Mouse (Mus musculus): ENCODE measurements at regions not wholly inside any gene's neighbourhood (a gene's known extent, or its start where the extent isn't known, plus 50 kb on each side); places are given as distances from the start of the nearest gene placed in this dataset.

DNA sequence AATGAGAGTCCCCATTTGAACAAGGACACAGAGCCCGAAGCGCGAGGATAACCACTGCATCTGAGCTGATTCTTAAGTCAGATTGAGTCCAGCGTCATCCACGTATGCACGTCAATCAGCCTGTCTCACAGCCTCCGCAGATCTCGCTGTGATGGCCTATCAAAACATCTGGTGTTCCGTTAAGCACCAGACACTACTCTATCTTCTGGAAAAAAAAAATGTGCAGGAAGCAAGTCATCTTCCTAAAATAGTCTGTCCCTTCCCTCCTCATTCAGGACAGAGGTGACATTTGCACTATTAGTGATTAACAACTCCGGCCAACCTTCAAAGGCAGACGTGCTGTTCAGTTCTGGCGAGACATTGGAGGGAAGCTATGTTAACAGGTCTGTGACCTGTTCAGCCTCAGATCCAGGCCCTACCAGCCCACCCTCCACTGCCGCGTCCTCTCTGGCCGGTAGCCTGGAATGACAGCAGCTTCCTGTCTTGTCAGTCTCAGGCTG, 81.0 kb downstream of the Cpn2 start:
- Histone ChIP-seq H3K36me3 (ENCODE audit: control insufficient read depth, insufficient read depth, low read length) (no peaks in the 10 kb centered on the region), H3K9me3 (ENCODE audit: control insufficient read depth, low read length) (no peaks in the 10 kb centered on the region), H3K4me1 (ENCODE audit: control insufficient read depth, insufficient read depth, low read length) (peaks cover 5% of the 10 kb centered on the region; the same call in 1 of the 2 replicates), H3K4me3 (ENCODE audit: low read depth, low read length) (no peak overlapping the region), H3K27me3 (ENCODE audit: control insufficient read depth, insufficient read depth, low read length) (no peaks in the 10 kb centered on the region), H3K4me2 (ENCODE audit: low read depth, low read length) (no peak overlapping the region), H3K27ac (ENCODE audit: low read depth, low read length) (no peak overlapping the region), H3K9ac (replicated peaks; ENCODE audit: low read depth, low read length) (no peak overlapping the region)
- ATAC-seq (ENCODE audit: low read depth) = no peak
- WGBS = 65% methylated on average over 15 of the region's 15 CpGs

DNA sequence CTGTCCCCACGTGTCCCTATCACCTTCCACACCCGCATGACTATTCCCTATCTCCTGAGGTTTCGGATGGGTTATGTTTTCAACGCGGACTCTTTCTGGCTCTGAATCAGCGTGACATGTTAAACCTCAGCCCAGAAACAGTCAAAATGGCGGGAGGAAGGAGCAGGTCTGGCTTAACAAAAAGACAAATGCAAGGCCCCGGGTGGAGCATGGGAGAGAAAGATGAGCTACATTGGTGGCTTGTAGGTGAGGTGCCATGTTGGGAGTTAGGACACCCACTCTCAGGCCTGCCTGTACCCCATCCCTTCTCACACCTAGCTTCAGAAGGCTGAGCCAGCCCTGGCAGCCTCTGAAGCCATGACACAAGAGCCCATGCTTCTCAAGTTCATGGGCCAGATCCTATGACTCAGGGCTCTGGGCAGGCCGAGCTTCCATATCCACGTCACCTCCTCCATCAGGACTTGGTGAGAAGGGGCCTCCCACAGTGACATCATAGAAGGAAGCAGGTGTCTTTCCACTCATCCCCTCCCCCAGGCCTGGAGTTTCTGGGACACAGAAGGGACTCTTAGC, 80.5 kb downstream of the Cpn2 start:
- WGBS = 83% methylated on average over 10 of the region's 10 CpGs
- ATAC-seq (ENCODE audit: low read depth) = no peak
- H3K27ac ChIP-seq (ENCODE audit: low read depth, low read length) = no peak overlapping the region
- H3K4me3 ChIP-seq (ENCODE audit: low read depth, low read length) = no peak overlapping the region
- peaks cover 5% of the 10 kb centered on the region; the same call in 1 of the 2 replicates for H3K4me1 ChIP-seq (ENCODE audit: control insufficient read depth, insufficient read depth, low read length)
- H3K4me2 ChIP-seq (ENCODE audit: low read depth, low read length) = no peak overlapping the region
- no peaks in the 10 kb centered on the region for H3K9me3 ChIP-seq (ENCODE audit: control insufficient read depth, low read length)
- H3K27me3 ChIP-seq (ENCODE audit: control insufficient read depth, insufficient read depth, low read length) = no peaks in the 10 kb centered on the region
- H3K36me3 ChIP-seq (ENCODE audit: control insufficient read depth, insufficient read depth, low read length) = no peaks in the 10 kb centered on the region
- H3K9ac ChIP-seq (replicated peaks; ENCODE audit: low read depth, low read length) = no peak overlapping the region

DNA sequence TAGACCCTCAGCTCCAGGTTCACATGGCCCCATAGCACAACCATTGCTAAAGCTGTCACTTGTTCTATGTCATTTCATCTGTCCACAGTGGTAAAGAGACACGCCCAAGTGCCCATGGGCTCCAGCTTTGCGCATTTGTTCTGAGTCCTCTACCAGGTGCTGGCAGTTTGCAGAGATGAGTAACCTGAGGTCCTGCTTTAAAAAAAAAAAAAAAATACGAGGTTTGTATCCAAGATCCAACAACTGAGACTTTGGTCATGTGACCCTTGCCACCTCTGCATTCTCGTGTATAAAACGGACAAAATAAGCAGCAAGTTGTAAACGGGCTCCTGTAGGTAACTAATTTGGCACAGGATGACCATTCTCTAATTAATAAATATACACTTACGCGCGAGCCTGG, 79.9 kb downstream of the Cpn2 start:
- ATAC-seq (ENCODE audit: low read depth) = no peak
- Histone ChIP-seq H3K36me3 (ENCODE audit: control insufficient read depth, insufficient read depth, low read length) (no peaks in the 10 kb centered on the region), H3K9me3 (ENCODE audit: control insufficient read depth, low read length) (no peaks in the 10 kb centered on the region), H3K4me2 (ENCODE audit: low read depth, low read length) (peak overlapping the region; percentile 73), H3K27ac (ENCODE audit: low read depth, low read length) (no peak overlapping the region), H3K4me3 (ENCODE audit: low read depth, low read length) (peak overlapping the region; percentile 32), H3K9ac (replicated peaks; ENCODE audit: low read depth, low read length) (peak overlapping the region; percentile 39; the same call in 1 of the 2 replicates), H3K4me1 (ENCODE audit: control insufficient read depth, insufficient read depth, low read length) (peaks cover 5% of the 10 kb centered on the region; the same call in 1 of the 2 replicates), H3K27me3 (ENCODE audit: control insufficient read depth, insufficient read depth, low read length) (no peaks in the 10 kb centered on the region)
- WGBS = 49% methylated on average over 9 of the region's 9 CpGs

DNA sequence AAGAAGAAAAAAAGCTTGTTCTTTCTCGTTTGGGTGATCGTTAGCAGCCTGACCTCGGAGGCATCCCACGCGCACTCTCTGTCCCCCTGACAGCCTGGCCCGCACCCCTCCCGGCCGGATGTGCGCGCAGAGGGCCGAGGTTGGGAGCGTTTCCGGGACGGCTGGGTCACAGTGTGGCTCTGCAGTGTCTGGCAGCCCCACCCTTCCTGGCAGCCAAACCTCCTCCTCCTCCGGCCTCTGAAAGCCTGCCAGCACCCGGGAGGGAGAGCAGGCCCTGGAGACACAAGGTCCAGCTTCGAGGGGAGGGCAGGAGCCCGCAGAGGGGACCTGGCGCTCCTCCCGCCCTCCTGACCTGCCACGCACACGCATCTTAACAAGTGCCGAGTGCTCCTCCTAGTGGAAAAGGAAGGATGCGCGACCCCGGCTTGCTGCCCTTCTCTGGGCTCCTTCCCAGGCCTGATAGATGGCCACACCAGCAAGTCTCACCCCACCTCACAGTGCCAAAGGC, 79.3 kb downstream of the Cpn2 start:
- no peak overlapping the region for H3K27ac ChIP-seq (ENCODE audit: low read depth, low read length)
- H3K36me3 ChIP-seq (ENCODE audit: control insufficient read depth, insufficient read depth, low read length) = no peaks in the 10 kb centered on the region
- H3K9ac ChIP-seq (replicated peaks; ENCODE audit: low read depth, low read length) = peak overlapping the region; percentile 39
- no peaks in the 10 kb centered on the region for H3K27me3 ChIP-seq (ENCODE audit: control insufficient read depth, insufficient read depth, low read length)
- 2% methylated on average over 24 of the region's 26 CpGs for WGBS
- peaks cover 5% of the 10 kb centered on the region; the same call in 1 of the 2 replicates for H3K4me1 ChIP-seq (ENCODE audit: control insufficient read depth, insufficient read depth, low read length)
- H3K4me3 ChIP-seq (ENCODE audit: low read depth, low read length) = peak overlapping the region; percentile 32
- ATAC-seq (ENCODE audit: low read depth) = peak; percentile 65
- H3K4me2 ChIP-seq (ENCODE audit: low read depth, low read length) = peak overlapping the region; percentile 73
- H3K9me3 ChIP-seq (ENCODE audit: control insufficient read depth, low read length) = no peaks in the 10 kb centered on the region

DNA sequence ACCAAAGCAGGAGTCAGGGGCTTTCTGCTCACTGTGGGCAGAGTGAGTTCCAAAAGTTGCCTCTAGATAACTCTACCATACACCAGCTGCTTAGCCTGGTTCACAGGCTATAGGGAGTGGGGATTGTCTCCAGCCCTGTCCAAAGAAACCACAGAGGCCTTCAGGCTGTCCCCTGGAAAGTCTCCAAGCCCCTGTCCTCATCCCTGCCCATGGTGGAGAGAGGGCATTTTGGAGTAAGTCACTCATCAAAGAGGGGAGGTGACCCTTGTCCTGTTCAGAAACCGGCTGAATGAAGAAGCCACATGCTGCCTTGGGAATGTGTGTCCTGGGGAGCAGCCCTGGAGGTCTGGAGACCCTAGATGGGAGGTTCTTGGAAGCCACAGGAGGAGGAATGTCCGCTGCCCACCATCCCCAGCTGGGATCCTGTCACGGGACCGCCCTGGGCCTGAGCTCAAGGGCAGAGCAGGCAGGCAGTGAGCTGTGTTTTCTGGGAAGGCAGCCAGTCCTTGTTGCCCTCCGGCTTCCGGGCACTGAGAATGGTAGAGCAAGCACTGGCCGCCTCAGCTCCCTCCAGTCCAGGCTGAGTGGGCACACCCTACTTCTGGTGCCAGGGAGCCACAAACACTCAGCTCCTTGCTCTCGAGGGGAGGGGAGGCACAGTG, 78.4 kb downstream of the Cpn2 start:
- WGBS = 59% methylated on average over 8 of the region's 8 CpGs
- ATAC-seq (ENCODE audit: low read depth) = no peak; the same call in 1 of the 2 replicates
- H3K27ac ChIP-seq (ENCODE audit: low read depth, low read length) = no peak overlapping the region
- no peaks in the 10 kb centered on the region for H3K9me3 ChIP-seq (ENCODE audit: control insufficient read depth, low read length)
- no peaks in the 10 kb centered on the region for H3K27me3 ChIP-seq (ENCODE audit: control insufficient read depth, insufficient read depth, low read length)
- H3K4me1 ChIP-seq (ENCODE audit: control insufficient read depth, insufficient read depth, low read length) = peaks cover 5% of the 10 kb centered on the region; the same call in 1 of the 2 replicates
- no peak overlapping the region for H3K4me3 ChIP-seq (ENCODE audit: low read depth, low read length)
- no peak overlapping the region for H3K9ac ChIP-seq (replicated peaks; ENCODE audit: low read depth, low read length)
- no peak overlapping the region for H3K4me2 ChIP-seq (ENCODE audit: low read depth, low read length)
- no peaks in the 10 kb centered on the region for H3K36me3 ChIP-seq (ENCODE audit: control insufficient read depth, insufficient read depth, low read length)

DNA sequence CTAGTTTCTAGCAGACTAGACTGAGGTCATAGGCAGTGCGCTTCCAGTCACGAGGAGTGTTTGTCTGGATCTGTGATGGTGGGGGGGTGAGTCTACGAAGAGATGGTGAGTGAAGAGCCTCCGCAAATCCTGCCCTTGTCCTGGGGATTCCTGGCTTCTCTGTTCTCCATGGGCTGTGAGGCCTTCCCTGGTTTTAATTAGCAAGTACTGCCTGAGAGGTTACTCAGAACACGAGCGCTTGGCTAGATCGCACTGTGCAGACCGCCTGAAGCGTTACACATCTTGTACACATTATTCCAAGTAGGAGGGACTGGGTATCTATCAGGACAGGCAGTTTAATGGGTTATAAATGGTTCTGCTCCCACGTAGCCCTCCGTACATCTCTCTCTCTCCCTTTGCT, 76.9 kb downstream of the Cpn2 start:
- no peaks in the 10 kb centered on the region for H3K9me3 ChIP-seq (ENCODE audit: control insufficient read depth, low read length)
- no peak overlapping the region for H3K4me3 ChIP-seq (ENCODE audit: low read depth, low read length)
- WGBS = 64% methylated on average over 11 of the region's 11 CpGs
- no peaks in the 10 kb centered on the region for H3K36me3 ChIP-seq (ENCODE audit: control insufficient read depth, insufficient read depth, low read length)
- no peaks in the 10 kb centered on the region for H3K27me3 ChIP-seq (ENCODE audit: control insufficient read depth, insufficient read depth, low read length)
- H3K4me1 ChIP-seq (ENCODE audit: control insufficient read depth, insufficient read depth, low read length) = peaks cover 3% of the 10 kb centered on the region; the same call in 1 of the 2 replicates
- ATAC-seq (ENCODE audit: low read depth) = no peak
- no peak overlapping the region for H3K27ac ChIP-seq (ENCODE audit: low read depth, low read length)
- no peak overlapping the region for H3K9ac ChIP-seq (replicated peaks; ENCODE audit: low read depth, low read length)
- H3K4me2 ChIP-seq (ENCODE audit: low read depth, low read length) = no peak overlapping the region

DNA sequence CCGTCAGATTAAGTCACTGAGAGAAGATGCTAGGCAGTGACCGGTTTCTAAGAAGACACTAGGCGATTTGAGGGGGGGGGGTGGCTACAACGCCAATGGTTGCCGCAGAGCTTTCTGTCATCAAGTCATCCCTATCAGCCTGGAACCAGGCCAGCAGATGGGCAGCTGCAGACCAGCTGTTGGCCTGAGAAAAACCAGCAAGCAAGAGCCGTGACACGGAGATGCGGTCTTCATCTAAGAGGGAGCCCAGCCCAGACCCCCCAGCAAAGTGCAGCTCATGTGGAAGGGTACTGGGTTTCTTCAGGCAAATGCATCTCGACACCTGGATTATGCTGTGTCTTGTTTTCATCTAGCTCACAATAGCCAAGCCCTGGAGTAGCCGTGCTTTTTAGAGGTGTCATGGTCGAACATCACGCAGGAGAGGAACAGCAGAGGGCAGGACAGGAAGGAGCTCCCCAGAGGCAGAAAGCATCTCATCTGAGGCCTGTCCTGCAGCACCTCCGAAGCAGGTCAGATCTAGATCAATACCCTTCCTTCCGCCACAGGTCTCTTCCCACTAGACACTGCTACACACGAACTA, 76.3 kb downstream of the Cpn2 start:
- peaks cover 3% of the 10 kb centered on the region; the same call in 1 of the 2 replicates for H3K4me1 ChIP-seq (ENCODE audit: control insufficient read depth, insufficient read depth, low read length)
- no peak for ATAC-seq (ENCODE audit: low read depth)
- 74% methylated on average over 15 of the region's 15 CpGs for WGBS
- no peaks in the 10 kb centered on the region for H3K9me3 ChIP-seq (ENCODE audit: control insufficient read depth, low read length)
- H3K9ac ChIP-seq (replicated peaks; ENCODE audit: low read depth, low read length) = no peak overlapping the region
- H3K4me2 ChIP-seq (ENCODE audit: low read depth, low read length) = no peak overlapping the region
- H3K27ac ChIP-seq (ENCODE audit: low read depth, low read length) = no peak overlapping the region
- no peaks in the 10 kb centered on the region for H3K36me3 ChIP-seq (ENCODE audit: control insufficient read depth, insufficient read depth, low read length)
- no peaks in the 10 kb centered on the region for H3K27me3 ChIP-seq (ENCODE audit: control insufficient read depth, insufficient read depth, low read length)
- H3K4me3 ChIP-seq (ENCODE audit: low read depth, low read length) = no peak overlapping the region

DNA sequence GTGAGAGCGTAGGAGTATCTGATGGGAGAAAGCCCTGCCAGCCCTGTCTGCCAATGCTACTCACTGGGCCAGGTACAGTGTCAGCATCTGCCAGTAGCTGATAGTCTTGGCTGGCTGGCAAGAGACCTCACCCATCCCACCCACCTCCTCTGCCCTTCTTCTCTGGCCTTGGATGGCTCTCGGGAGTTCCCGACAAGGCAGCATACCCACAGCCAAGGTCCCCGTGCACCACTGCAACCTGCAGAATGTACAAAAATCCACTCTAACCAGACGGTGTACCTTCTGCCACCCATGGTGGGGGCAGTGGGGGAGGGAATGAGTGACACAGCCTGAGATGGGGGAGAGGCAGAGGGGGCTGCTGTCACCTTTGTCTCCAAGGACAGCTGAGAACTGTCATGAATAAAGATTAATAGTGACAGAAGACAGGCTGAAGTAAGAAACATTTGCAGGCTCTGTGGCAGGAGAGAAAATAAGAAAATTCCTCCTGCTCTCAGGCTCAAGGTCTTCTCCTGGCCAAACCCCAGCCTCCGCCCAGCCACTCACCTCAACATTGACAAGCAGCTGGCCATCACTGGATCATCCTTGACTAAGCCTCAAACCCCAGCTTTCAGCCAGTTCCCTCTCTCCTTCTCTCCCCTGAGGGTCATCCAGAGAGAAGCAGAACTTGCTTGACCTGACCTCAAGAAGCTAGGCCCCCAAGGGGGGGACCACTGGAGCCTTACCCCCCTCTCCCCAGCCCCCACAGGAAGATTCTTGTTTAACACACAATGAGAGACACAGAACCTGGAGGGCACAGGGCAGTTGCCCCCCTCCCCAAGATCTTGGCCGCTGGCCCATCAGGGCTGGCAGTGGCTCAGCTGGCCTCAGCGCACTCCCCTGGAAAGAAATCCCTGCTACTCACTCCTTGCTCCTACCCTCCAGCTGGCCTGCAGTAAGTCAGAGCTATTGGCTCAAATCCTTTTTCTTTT, 73.7 kb downstream of the Cpn2 start:
- Histone ChIP-seq H3K9ac (replicated peaks; ENCODE audit: low read depth, low read length) (no peak overlapping the region), H3K27me3 (ENCODE audit: control insufficient read depth, insufficient read depth, low read length) (no peaks in the 10 kb centered on the region), H3K4me1 (ENCODE audit: control insufficient read depth, insufficient read depth, low read length) (peaks cover 3% of the 10 kb centered on the region; the same call in 1 of the 2 replicates), H3K4me2 (ENCODE audit: low read depth, low read length) (no peak overlapping the region), H3K36me3 (ENCODE audit: control insufficient read depth, insufficient read depth, low read length) (no peaks in the 10 kb centered on the region), H3K4me3 (ENCODE audit: low read depth, low read length) (no peak overlapping the region), H3K9me3 (ENCODE audit: control insufficient read depth, low read length) (no peaks in the 10 kb centered on the region), H3K27ac (ENCODE audit: low read depth, low read length) (no peak overlapping the region)
- ATAC-seq (ENCODE audit: low read depth) = peak; percentile 70
- WGBS = 46% methylated on average over 8 of the region's 8 CpGs
